Mouse (Mus musculus) testis, adult 2 months (tissue): ENCODE measurements around the gene Lnx1. TPM values are rescaled to one million over a fixed set of nuclear protein-coding genes. Genes with fewer than 3 reads are reported as not detected.

Experiments used
- H3K27ac ChIP-seq: fragments of 200-500 bp; 2 replicates; pipeline ENCODE4 v1.5.1; 2012; ENCODE audit warnings: low read depth, low read length; ENCODE audit not compliant: control insufficient read depth, insufficient read depth
- H3K27me3 ChIP-seq: fragments of 200-500 bp; 2 replicates; pipeline ENCODE4 v1.6.1; 2012; ENCODE audit warnings: mild to moderate bottlenecking, low read length, moderate library complexity; ENCODE audit not compliant: control insufficient read depth, insufficient read depth
- H3K36me3 ChIP-seq: fragments of 200-500 bp; 2 replicates; pipeline ENCODE4 v1.6.1; 2012; ENCODE audit warnings: mild to moderate bottlenecking, low read length; ENCODE audit not compliant: control insufficient read depth, insufficient read depth
- H3K4me1 ChIP-seq: fragments of 200-500 bp; 2 replicates; pipeline ENCODE4 v1.6.1; 2012; ENCODE audit warnings: low read length; ENCODE audit not compliant: control insufficient read depth, insufficient read depth
- H3K4me3 ChIP-seq: fragments of 200-500 bp; 2 replicates; pipeline ENCODE4 v1.5.1; 2012; ENCODE audit warnings: low read depth, mild to moderate bottlenecking, low read length, moderate library complexity, mixed read lengths; ENCODE audit not compliant: control insufficient read depth
- CTCF ChIP-seq: fragments of 200-500 bp; IDR thresholded peaks from 2 replicates; pipeline ENCODE4 v1.5.1; 2012; ENCODE audit warnings: low read depth, mild to moderate bottlenecking, inconsistent platforms, low read length, moderate library complexity; ENCODE audit not compliant: control insufficient read depth, insufficient read depth, insufficient replicate concordance
- POLR2A ChIP-seq: fragments of 200-500 bp; IDR thresholded peaks from 2 replicates; pipeline ENCODE4 v1.6.1; 2012; ENCODE audit warnings: low read depth, mild to moderate bottlenecking, inconsistent platforms, low read length, moderate library complexity; ENCODE audit not compliant: control insufficient read depth
- polyA plus RNA-seq: library from polyadenylated mRNA; depleted of rRNA; stranded (reverse); fragments of >200 nt; gene quantifications from 2 replicates; pipeline ENCODE4 v1.2.3, GENCODE M21; 2012; rRNA removed

The Lnx1 gene
- polyA plus RNA-seq, 1 experiment = 1.8 TPM

DNA sequence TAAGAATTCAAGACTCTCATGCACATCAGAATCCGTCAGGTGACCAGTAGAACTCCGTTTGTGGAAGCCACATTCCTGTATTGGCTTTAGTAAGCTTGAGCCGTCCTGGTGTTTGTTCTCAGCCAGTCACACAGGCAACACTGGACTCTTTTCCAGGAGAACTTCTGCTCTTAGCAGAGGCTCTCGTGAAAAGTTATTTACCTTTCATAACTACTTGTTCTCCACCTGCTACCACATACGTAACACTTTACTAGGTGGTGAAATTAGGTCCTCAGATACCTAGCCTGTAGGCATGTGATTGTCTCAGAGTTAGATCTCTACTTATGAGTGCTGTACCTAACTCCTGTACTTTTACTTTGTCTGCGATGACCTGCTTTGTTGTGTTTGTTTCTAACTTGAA, 130.9 kb downstream of the Lnx1 start:
- no peaks in the 10 kb centered on the region for H3K27me3 ChIP-seq
- H3K27ac ChIP-seq = no peak overlapping the region
- H3K4me1 ChIP-seq = no peaks in the 10 kb centered on the region
- H3K4me3 ChIP-seq = no peak overlapping the region
- H3K36me3 ChIP-seq = no peaks in the 10 kb centered on the region
- no peak for TF ChIP-seq POLR2A
- TF ChIP-seq CTCF = no peak

- Histone ChIP-seq H3K4me3 (no peak overlapping the region), H3K27ac (no peak overlapping the region; the same call in 1 of the 2 replicates), H3K4me1 (no peaks in the 10 kb centered on the region), H3K27me3 (no peaks in the 10 kb centered on the region), H3K36me3 (peaks cover 2% of the 10 kb centered on the region; the same call in 1 of the 2 replicates)
- TF ChIP-seq POLR2A = no peak
- TF ChIP-seq CTCF = no peak
These were observed 141.6 kb downstream of the Lnx1 start for GRCm38 (mm10) chr5:74561151-74561550.

DNA sequence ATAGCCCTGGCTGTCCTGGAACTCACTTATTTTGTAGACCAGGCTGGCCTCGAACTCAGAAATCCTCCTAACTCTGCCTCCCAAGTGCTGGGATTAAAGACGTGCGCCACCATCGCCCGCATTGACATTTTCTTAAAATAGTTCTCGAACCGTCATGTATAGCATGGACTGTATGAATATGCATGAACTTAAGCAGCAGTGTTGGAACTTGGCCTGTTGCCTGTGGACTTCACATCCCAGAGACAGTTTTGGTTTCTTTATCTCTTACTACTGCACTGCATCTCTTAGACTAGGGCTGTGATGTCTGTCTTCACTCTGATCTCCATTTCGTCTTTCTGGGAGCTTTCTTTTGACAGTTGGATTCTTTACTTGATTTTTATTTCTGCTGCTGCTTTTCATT, 153.1 kb downstream of the Lnx1 start:
- Histone ChIP-seq H3K4me3 (no peak overlapping the region), H3K27ac (no peak overlapping the region), H3K4me1 (no peaks in the 10 kb centered on the region), H3K27me3 (no peaks in the 10 kb centered on the region), H3K36me3 (no peaks in the 10 kb centered on the region)
- TF ChIP-seq POLR2A (no peak), CTCF (no peak)

DNA sequence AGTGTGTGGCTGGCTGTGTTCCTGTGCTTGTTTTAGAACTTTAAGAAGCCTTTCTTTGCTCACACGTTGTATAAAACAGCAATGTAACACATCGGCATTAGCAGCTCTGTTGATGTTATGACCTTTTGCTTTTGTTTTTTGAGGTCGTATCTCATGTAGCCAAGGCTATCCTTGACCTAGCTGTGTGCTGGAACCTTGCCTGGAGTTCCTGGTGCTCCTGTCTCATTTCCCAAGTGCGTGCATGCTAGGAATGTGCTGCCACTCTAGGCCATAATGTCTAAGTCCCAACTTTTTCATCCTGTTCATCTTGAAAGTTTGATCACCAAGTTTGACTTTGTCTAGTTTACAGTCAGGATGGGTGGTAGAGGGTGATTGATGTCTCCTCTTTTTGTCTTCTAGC, 157.1 kb downstream of the Lnx1 start:
- Histone ChIP-seq H3K27me3 (no peaks in the 10 kb centered on the region), H3K4me1 (no peaks in the 10 kb centered on the region), H3K4me3 (no peak overlapping the region), H3K36me3 (no peaks in the 10 kb centered on the region), H3K27ac (no peak overlapping the region)
- TF ChIP-seq CTCF (no peak), POLR2A (no peak)

Other genes starting within 250 kb of the Lnx1 start
- 14.9 and 17.6 TPM in 2 replicates for gene Scfd2, start 171.2 kb downstream of the Lnx1 start, polyA plus RNA-seq
- 18.1 and 18.7 TPM in 2 replicates for gene Fip1l1, start 167.5 kb downstream of the Lnx1 start, polyA plus RNA-seq